Mouse (Mus musculus): ENCODE data around the gene Aoc1.

- TF ChIP-seq CTCF (IDR thresholded peaks at IDR 0.05; ENCODE audit: borderline replicate concordance, control insufficient read depth, extremely low read depth, insufficient read depth, low read length, poor library complexity) (no peak), POLR2A (IDR thresholded peaks at IDR 0.05; ENCODE audit: control insufficient read depth, extremely low read depth, insufficient read depth, low read length, poor library complexity) (no peak)
These were observed 7.4 kb upstream of the Aoc1 start for GRCm38 (mm10) chr6:48865152-48865745.
